Mouse (Mus musculus): Measurements from ENCODE around the gene Acot11.

- TF ChIP-seq POLR2A (IDR thresholded peaks at IDR 0.05; ENCODE audit: control insufficient read depth, extremely low read depth, insufficient read depth, low read length, poor library complexity) (no peak), CTCF (IDR thresholded peaks at IDR 0.05; ENCODE audit: borderline replicate concordance, control insufficient read depth, extremely low read depth, insufficient read depth, low read length, poor library complexity) (no peak)
Observed at GRCm38 (mm10) chr4:106776998-106777397, 27.8 kb downstream of the Acot11 start.
